Mouse (Mus musculus): ENCODE data around the gene Man1c1.

GRCm38 (mm10) chr4:134559154-134559553 lies 144.9 kb downstream of the Man1c1 start:
- TF ChIP-seq POLR2A (IDR thresholded peaks at IDR 0.05; ENCODE audit: borderline replicate concordance, low read depth, low read length): no peak
- no peak for TF ChIP-seq CTCF (IDR thresholded peaks at IDR 0.05; ENCODE audit: low read depth, low read length)

Measured in bone marrow macrophage, adult 2 months (primary cell).